Mouse (Mus musculus) MEL (cell line): ENCODE data around the gene Sema3f. TPM values are rescaled to one million over a fixed set of nuclear protein-coding genes. Genes with fewer than 3 reads are reported as not detected.

Experiments
- DNase-seq: peaks from one replicate; pipeline ENCODE4 v3.0.0; 2011; ENCODE audit warnings: low read depth, low spot score
- H3K27ac ChIP-seq: 2 replicates; pipeline ENCODE4 v1.5.1; 2012; ENCODE audit warnings: low read depth, mild to moderate bottlenecking, control low read depth, low read length, moderate library complexity; ENCODE audit not compliant: control insufficient read depth
- H3K27me3 ChIP-seq, 2 experiments: fragments of 150-350 bp in 1 of 2; sonication (generic) in 1 of 2; 2 replicates each; pipeline ENCODE4 v1.6.1; 2012; ENCODE audit warnings: low read length in 2 of 2, mild to moderate bottlenecking in 2 of 2, improper control_type of control experiment in 1 of 2, moderate library complexity in 1 of 2; ENCODE audit not compliant: insufficient read depth in 2 of 2, control insufficient read depth in 1 of 2
- H3K36me3 ChIP-seq, 2 experiments: 2 replicates each; pipeline ENCODE4 v1.6.1; 2012 to 2014; ENCODE audit warnings: low read length in 2 of 2, improper control_type of control experiment in 1 of 2, inconsistent platforms in 1 of 2, mild to moderate bottlenecking in 1 of 2; ENCODE audit not compliant: insufficient read depth in 2 of 2, control insufficient read depth in 1 of 2
- H3K4me1 ChIP-seq, 2 experiments: fragments of 150-350 bp in 1 of 2; sonication (generic) in 1 of 2; 2 replicates each; pipeline ENCODE4 v1.6.1; 2012; ENCODE audit warnings: low read length in 2 of 2, improper control_type of control experiment in 1 of 2, mild to moderate bottlenecking in 1 of 2; ENCODE audit not compliant: insufficient read depth in 2 of 2, control insufficient read depth in 1 of 2
- H3K4me3 ChIP-seq, 2 experiments: fragments of 150-350 bp in 1 of 2; sonication (generic) in 1 of 2; 2 replicates each; pipeline ENCODE4 v1.5.1; 2012; ENCODE audit warnings: low read depth in 2 of 2, low read length in 2 of 2, mild to moderate bottlenecking in 2 of 2, moderate library complexity in 2 of 2, control low read depth in 1 of 2, improper control_type of control experiment in 1 of 2; ENCODE audit not compliant: control insufficient read depth in 1 of 2, insufficient read depth in 1 of 2
- H3K79me2 ChIP-seq: 2 replicates; pipeline ENCODE4 v1.6.1; 2012; ENCODE audit warnings: mild to moderate bottlenecking, low read length, moderate library complexity; ENCODE audit not compliant: control insufficient read depth, poor library complexity, insufficient read depth
- H3K9ac ChIP-seq: 2 replicates; pipeline ENCODE4 v1.6.1; 2012; ENCODE audit warnings: low read depth, mild to moderate bottlenecking, control low read depth, low read length, moderate library complexity; ENCODE audit not compliant: control insufficient read depth, poor library complexity, severe bottlenecking
- H3K9me3 ChIP-seq: fragments of 150-350 bp; sonication (generic); replicated peaks from 2 replicates; pipeline ENCODE4 v1.6.1; 2012; ENCODE audit warnings: mild to moderate bottlenecking, low read length, improper control_type of control experiment, moderate library complexity; ENCODE audit not compliant: insufficient read depth
- CHD2 ChIP-seq: IDR thresholded peaks from 2 replicates; pipeline ENCODE4 v1.6.1; 2011; ENCODE audit warnings: low read length, improper control_type of control experiment
- CTCF ChIP-seq, 3 experiments: IDR thresholded peaks in 2 of 3; conservative IDR thresholded peaks in 1 of 3; 2 replicates each; pipeline ENCODE4 v1.5.1; 2011 to 2012; ENCODE audit warnings: low read length in 3 of 3, low read depth in 2 of 3, mild to moderate bottlenecking in 2 of 3, improper control_type of control experiment in 1 of 3, inconsistent platforms in 1 of 3, mixed read lengths in 1 of 3, moderate library complexity in 1 of 3; ENCODE audit not compliant: control insufficient read depth in 1 of 3, insufficient read depth in 1 of 3, poor library complexity in 1 of 3, severe bottlenecking in 1 of 3
- EP300 ChIP-seq, 2 experiments: IDR thresholded peaks; 2 replicates each; pipeline ENCODE4 v1.6.1; 2011; ENCODE audit warnings: improper control_type of control experiment in 2 of 2, low read length in 2 of 2, low read depth in 1 of 2, mild to moderate bottlenecking in 1 of 2
- GABPA ChIP-seq: IDR thresholded peaks from 2 replicates; pipeline ENCODE4 v1.6.1; 2012; ENCODE audit warnings: low read depth, mild to moderate bottlenecking, inconsistent platforms, low read length, improper control_type of control experiment, moderate library complexity
- HCFC1 ChIP-seq: IDR thresholded peaks from 2 replicates; pipeline ENCODE4 v1.6.1; 2012; ENCODE audit warnings: low read depth, mild to moderate bottlenecking, inconsistent platforms, low read length, improper control_type of control experiment, moderate library complexity
- MAFK ChIP-seq: IDR thresholded peaks from 2 replicates; pipeline ENCODE4 v1.6.1; 2011; ENCODE audit warnings: low read depth, mild to moderate bottlenecking, low read length, improper control_type of control experiment, borderline replicate concordance
- MYC ChIP-seq: IDR thresholded peaks from 2 replicates; pipeline ENCODE4 v1.6.1; 2011; ENCODE audit warnings: low read depth, mild to moderate bottlenecking, low read length, improper control_type of control experiment, moderate library complexity
- NELFE ChIP-seq: IDR thresholded peaks from 2 replicates; pipeline ENCODE4 v1.6.1; 2011; ENCODE audit warnings: low read depth, low read length, improper control_type of control experiment
- NRF1 ChIP-seq: IDR thresholded peaks from 2 replicates; pipeline ENCODE4 v1.6.1; 2014; ENCODE audit warnings: low read depth, mild to moderate bottlenecking, inconsistent platforms, low read length, improper control_type of control experiment, moderate library complexity; ENCODE audit not compliant: poor library complexity, insufficient read depth, severe bottlenecking
- POLR2A ChIP-seq, 2 experiments: IDR thresholded peaks; 2 replicates each; pipeline ENCODE4 v1.6.1; 2011 to 2012; ENCODE audit warnings: low read length in 2 of 2, mild to moderate bottlenecking in 2 of 2, control low read depth in 1 of 2, improper control_type of control experiment in 1 of 2, low read depth in 1 of 2, moderate library complexity in 1 of 2; ENCODE audit not compliant: control insufficient read depth in 1 of 2, insufficient read depth in 1 of 2, poor library complexity in 1 of 2
- POLR2AphosphoS2 ChIP-seq: IDR thresholded peaks from 2 replicates; pipeline ENCODE4 v1.6.1; 2011; ENCODE audit warnings: low read length, improper control_type of control experiment
- POLR2AphosphoS5 ChIP-seq: IDR thresholded peaks from 2 replicates; pipeline ENCODE4 v1.6.1; 2012; ENCODE audit warnings: low read depth, borderline replicate concordance, mild to moderate bottlenecking, inconsistent platforms, low read length, moderate library complexity, mixed read lengths
- RAD21 ChIP-seq: IDR thresholded peaks from 2 replicates; pipeline ENCODE4 v1.6.1; 2011; ENCODE audit warnings: mild to moderate bottlenecking, low read depth, low read length, improper control_type of control experiment
- RCOR1 ChIP-seq: IDR thresholded peaks from 2 replicates; pipeline ENCODE4 v1.6.1; 2012; ENCODE audit warnings: low read depth, mild to moderate bottlenecking, inconsistent platforms, low read length, improper control_type of control experiment
- SIN3A ChIP-seq: IDR thresholded peaks from 2 replicates; pipeline ENCODE4 v1.6.1; 2012; ENCODE audit warnings: low read length, improper control_type of control experiment, inconsistent platforms
- USF1 ChIP-seq: IDR thresholded peaks from 2 replicates; pipeline ENCODE4 v1.6.1; 2014; ENCODE audit warnings: low read depth, mild to moderate bottlenecking, inconsistent platforms, low read length, improper control_type of control experiment, moderate library complexity
- ZC3H11A ChIP-seq: IDR thresholded peaks from 2 replicates; pipeline ENCODE4 v1.6.1; 2012; ENCODE audit warnings: low read depth, mild to moderate bottlenecking, inconsistent platforms, low read length, improper control_type of control experiment
- ZKSCAN1 ChIP-seq: IDR thresholded peaks from 2 replicates; pipeline ENCODE4 v1.6.1; 2012; ENCODE audit warnings: low read depth, mild to moderate bottlenecking, inconsistent platforms, low read length, improper control_type of control experiment, moderate library complexity
- ZNF384 ChIP-seq: IDR thresholded peaks from 2 replicates; pipeline ENCODE4 v1.6.1; 2012; ENCODE audit warnings: low read depth, mild to moderate bottlenecking, inconsistent platforms, low read length, improper control_type of control experiment
- polyA plus RNA-seq, 2 experiments: library from polyadenylated mRNA; stranded (reverse) in 1 of 2; unstranded in 1 of 2; fragments of >175 nt in 1 of 2; fragments of >200 nt in 1 of 2; gene quantifications; 2 replicates each; pipeline versions ENCODE4 v1.2.1 to v1.2.4; 2012; ENCODE audit warnings: low replicate concordance in 2 of 2, low read depth in 1 of 2; ENCODE audit not compliant: insufficient read length in 2 of 2, insufficient read depth in 1 of 2, missing spikeins in 1 of 2
- total RNA-seq: library from RNA; depleted of rRNA; stranded (reverse); fragments of 300-350 nt; gene quantifications from 2 replicates; pipeline ENCODE4 v1.2.3, GENCODE M21; 2012

The Sema3f gene
- total and polyA plus RNA-seq, 3 experiments: not detected

DNA sequence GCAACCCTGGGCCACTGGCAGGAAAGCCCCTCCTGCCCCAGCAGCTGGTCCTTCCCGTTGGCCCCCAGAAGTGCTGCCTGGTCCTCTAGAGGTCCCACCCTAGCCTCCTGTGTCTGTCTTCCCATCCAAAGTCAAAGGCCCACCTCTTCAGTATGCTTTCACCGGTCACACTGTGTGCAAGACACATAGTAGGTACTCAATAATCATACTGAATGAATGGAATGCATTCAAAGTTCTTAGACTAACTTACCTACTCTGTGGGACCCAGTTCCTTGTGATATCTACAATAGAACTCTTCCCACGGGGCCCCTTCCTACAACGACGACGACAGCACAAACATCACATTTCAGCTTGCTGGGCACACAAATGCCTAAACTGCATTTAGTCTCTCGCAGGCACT is 45.0 kb downstream of the Sema3f start:
- no peak overlapping the region for H3K4me3 ChIP-seq
- no peak for DNase-seq

DNA sequence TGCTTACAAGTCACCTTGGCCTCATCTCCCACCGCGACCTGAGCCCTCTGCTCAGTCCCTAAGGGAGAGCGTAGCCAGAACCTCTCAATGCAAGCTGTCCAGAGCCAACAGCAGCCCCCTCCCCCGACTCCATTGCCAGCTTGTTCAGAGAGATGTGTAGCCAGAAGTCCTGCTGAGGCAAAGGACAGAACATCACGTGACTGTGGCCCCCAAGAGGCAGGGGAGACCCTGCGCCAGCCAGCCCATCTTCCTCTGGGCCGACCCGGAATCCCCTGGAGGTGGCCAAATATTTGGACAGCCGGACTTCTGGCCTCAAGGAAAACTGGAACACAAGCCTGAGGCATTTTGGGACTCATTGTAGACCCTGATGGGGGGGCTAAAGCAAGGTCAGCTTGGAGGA is 46.8 kb downstream of the Sema3f start:
- no peaks in the 10 kb centered on the region for H3K4me1 ChIP-seq
- H3K9ac ChIP-seq: no peak overlapping the region
- peaks cover 7 to 16% of the 10 kb centered on the region in 2 experiments for H3K27me3 ChIP-seq

More for the DNA sequence above, 45.0 kb downstream of the Sema3f start:
- Histone ChIP-seq H3K9me3 (no peaks in the 10 kb centered on the region), H3K36me3 (no peaks in the 10 kb centered on the region), H3K27ac (no peak overlapping the region), H3K27me3 (peaks cover 18 to 22% of the 10 kb centered on the region in 2 experiments), H3K9ac (no peak overlapping the region), H3K79me2 (no peaks in the 10 kb centered on the region), H3K4me1 (no peaks in the 10 kb centered on the region)
- TF ChIP-seq MAFK (no peak), ZC3H11A (no peak), POLR2AphosphoS2 (no peak), SIN3A (no peak), ZKSCAN1 (peak; percentile 86)

DNA sequence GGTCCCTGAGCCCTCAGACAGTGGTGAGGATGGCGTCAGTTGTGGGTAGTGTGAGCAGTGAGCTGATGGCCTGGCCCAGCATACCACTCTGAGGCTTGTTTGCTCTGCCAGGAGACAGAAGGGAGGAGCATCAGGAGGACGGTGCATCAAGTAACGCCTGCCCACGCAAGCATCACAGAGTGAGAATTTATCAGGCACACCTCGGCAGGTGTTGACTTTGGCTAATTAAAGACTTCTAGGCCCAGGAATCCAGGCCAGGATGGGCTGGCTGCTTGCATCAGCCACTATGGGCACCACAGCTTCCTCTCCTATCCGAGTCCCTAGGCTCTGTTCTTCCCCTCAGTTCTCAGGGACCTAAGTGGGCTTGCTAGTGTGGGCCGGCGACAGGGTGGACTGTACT is 47.9 kb downstream of the Sema3f start:
- H3K4me3 ChIP-seq: no peak overlapping the region
- no peak for TF ChIP-seq MYC
- no peak for TF ChIP-seq RAD21
- TF ChIP-seq POLR2AphosphoS5: no peak
- no peak for TF ChIP-seq CTCF (IDR thresholded peaks at IDR 0.05 in 2 of 3, conservative IDR thresholded peaks at IDR 0.05 in 1 of 3; ENCODE audit: control insufficient read depth in 1 of 3, insufficient read depth in 1 of 3, low read depth in 2 of 3, low read length in 3 of 3, poor library complexity in 1 of 3, severe bottlenecking in 1 of 3)
- no peak for TF ChIP-seq POLR2A (IDR thresholded peaks at IDR 0.05; ENCODE audit: control insufficient read depth in 1 of 2, insufficient read depth in 1 of 2, low read depth in 1 of 2, low read length in 2 of 2, poor library complexity in 1 of 2)
- TF ChIP-seq ZNF384: no peak
- no peak for TF ChIP-seq NELFE
- TF ChIP-seq GABPA: no peak
- no peak for TF ChIP-seq CHD2
- no peak for TF ChIP-seq EP300 (IDR thresholded peaks at IDR 0.05; ENCODE audit: low read depth in 1 of 2, low read length in 2 of 2)
- peaks cover 6 to 12% of the 10 kb centered on the region in 2 experiments for H3K27me3 ChIP-seq
- no peaks in the 10 kb centered on the region for H3K4me1 ChIP-seq
- no peaks in the 10 kb centered on the region for H3K36me3 ChIP-seq
- no peak for DNase-seq
- H3K27ac ChIP-seq: no peak overlapping the region
- H3K9ac ChIP-seq: no peak overlapping the region
- H3K79me2 ChIP-seq: no peaks in the 10 kb centered on the region
- no peaks in the 10 kb centered on the region for H3K9me3 ChIP-seq

More for the DNA sequence above, 46.8 kb downstream of the Sema3f start:
- Histone ChIP-seq H3K36me3 (no peaks in the 10 kb centered on the region), H3K27ac (no peak overlapping the region), H3K79me2 (no peaks in the 10 kb centered on the region), H3K9me3 (no peaks in the 10 kb centered on the region), H3K4me3 (no peak overlapping the region)
- no peak for TF ChIP-seq USF1
- TF ChIP-seq HCFC1: no peak
- no peak for TF ChIP-seq NRF1
- no peak for TF ChIP-seq RCOR1
- TF ChIP-seq SIN3A: no peak
- no peak for DNase-seq
